Mouse (Mus musculus) left cerebral cortex, adult 9 months (tissue): ENCODE measurements around the gene Slc35c2.

ENCODE experiments used
- DNase-seq, 2 experiments: peaks; one replicate each; pipeline ENCODE4 v3.0.0; 2022; ENCODE audit warnings: low spot score in 2 of 2

Slc35c2 gene

DNA sequence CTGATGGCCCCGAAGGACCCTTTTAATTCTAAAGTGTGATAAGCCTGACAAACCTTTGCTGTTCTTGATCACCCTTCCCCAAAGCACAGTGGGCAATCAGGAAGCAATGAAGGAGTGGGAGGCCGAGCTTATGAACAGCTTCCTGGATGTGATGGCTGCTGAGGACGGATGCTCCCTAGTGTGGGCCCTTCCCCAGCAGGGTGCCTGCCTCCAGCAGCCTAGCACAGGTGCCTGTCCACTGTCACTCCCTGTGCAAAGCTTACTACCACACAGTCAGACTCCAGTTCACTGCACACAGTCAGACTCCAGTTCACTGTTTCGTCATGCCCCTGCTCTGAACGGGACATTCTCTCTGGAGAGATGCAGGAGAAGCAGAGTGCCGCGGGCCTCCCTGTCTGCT lies 24.7 kb upstream of the Slc35c2 start:
- no peak for DNase-seq

DNA sequence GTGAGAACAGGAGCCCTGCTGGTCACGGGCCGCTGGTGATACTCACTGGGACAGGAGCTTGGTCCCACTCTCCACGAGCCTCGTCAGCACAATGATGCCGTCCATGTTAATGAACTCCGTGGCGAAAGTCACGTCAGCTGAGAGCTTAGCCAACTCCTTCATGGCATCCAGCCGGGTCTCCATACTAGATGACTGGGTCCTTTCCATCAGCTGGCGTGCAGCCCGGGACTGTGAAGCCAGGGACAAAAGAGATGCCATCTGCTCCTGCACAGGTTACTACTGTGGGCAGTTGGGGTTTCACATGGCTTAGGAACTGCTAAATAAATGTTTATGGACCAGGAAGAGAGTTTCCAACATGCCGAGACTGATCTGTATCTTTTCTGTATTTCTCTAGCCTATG lies 23.9 kb upstream of the Slc35c2 start:
- DNase-seq = no peak

DNA sequence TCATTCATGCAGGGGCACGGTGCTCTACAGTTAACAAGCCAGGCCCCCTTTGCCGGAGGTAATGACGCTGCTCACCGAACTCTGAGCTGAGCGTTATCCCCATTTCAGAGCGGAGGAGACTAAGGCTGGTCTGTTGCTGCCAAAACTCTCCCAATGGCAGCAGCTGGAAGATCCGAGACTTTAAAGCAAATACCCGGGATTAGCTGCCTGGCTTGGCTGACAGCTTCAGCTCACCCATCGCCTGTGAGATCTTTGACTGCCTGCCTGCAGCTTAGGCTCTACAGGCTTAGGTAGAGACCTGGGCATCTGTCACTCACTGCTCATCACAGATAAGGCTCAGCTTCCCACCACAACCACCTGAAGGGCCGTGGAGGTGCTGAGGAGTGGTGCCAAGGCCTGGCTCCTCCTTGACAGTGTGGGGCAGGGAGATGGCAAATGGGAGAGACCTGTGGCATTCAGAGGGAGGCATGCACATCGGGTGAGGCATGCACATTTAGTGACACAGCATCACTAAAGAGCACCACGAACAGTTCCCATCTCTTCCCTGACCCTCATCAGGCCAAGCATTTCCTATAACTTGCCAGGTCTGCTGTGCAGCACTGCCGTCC lies 23.3 kb upstream of the Slc35c2 start:
- no peak for DNase-seq

- no peak for DNase-seq
Measured at GRCm38 (mm10) chr2:165307801-165308200, 20.1 kb upstream of the Slc35c2 start.

DNA sequence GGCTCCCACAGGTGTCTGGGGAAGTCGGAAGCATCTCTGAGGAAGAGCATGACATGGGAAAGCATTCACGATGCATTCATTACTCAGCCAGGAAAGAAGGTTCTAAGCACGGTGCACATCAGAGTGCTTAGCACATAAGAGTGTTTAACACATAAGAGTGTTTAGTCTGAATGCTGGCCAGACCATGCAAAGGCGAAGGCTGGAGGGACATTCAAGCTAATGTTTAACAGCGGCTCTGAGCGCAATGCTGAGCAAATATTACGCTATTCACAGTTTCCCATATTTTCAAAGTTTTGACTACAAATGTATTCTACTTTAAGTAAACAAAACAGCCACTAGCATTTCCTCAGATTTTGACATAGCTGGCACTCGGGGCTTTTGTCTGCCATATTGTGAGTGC lies 17.8 kb upstream of the Slc35c2 start:
- DNase-seq = no peak

DNA sequence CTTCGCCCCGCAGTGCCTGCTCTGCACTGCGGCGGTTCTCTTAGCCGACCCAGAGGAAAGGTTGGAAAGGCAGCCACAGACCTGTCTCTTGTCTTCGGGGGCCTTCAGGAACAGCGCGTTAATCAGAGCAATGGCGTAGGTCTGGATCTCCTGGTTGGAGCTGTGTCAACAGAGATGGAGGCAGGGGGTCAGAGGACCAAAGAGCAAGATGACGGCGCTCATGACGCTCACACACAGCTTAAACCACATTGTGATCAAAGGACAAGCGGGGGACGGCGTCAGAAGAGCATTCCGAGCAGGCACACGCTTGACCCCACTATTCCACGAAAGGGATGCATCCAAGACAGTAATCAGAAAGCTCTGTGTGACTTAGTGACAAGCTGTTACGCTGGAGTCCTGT lies 17.1 kb upstream of the Slc35c2 start:
- no peak for DNase-seq

DNA sequence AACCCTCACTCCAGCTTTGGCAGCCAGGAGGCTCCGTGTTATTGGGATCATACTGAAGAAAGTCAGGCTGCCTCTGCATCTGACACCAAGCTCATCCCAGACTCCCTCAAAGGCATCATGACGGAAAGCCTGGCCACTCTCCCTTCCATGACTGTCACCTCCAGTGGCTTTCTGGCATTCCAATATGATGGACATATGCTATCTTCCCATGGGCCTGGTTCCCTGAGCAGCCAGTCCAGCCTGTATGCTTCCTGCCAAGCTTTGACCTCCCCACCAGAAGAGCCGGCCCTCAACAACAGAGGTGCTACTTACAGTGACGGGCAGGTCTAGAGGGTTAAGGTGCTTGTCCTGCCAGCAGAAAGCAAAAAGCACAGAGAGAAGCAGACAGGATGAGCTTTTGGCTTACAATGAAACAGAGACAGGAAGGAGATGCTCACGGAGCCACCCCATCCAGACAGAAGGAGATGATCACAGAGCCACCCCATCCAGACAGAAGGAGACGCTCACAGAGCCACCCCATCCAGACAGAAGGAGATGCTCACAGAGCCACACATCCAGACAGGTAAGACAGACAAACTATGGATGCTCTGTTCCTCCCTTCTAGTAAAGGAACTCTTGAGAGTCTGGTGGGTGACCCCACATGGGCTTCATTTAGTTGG lies 15.8 kb upstream of the Slc35c2 start:
- no peak for DNase-seq

- no peak for DNase-seq
Measured at GRCm38 (mm10) chr2:165301409-165301808, 13.7 kb upstream of the Slc35c2 start.

DNA sequence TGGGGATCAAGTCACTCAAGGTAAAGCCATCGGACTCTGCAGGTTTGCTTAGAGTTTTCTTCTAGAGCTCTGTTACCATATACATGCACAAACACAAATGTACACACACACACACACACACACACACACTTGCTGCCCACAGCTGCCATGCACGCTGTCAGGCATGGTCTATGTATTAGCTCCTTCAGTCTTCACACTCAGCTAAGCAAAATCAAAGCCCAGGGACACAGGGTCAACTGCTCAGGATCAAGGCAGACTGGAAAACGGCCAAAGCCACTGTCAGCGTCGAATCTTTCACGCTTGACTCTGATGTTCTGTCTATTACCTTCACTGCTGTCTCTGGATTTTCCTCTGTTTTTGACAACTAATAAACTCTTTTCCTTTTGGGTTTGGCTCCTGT lies 13.2 kb upstream of the Slc35c2 start:
- DNase-seq = no peak

DNA sequence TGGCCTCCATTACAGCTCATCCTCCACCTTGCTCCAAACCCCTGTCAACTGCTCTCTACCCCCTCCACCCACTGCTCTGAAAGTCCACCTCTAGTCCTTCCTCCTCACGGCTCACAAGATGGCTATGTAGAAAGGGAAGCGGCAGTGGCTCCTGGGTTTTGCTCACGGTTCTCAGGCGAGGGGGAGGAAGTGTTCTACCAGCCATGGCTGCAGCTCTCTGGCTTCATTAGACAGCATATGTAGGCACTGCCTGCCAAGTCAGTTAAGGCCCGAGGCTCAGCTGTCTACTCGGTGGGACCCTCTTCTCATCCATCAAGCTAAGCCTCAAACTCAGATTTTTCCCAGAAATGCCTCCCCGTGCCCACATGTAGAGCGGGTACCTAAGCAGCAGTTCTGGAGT lies 12.8 kb upstream of the Slc35c2 start:
- DNase-seq = no peak

DNA sequence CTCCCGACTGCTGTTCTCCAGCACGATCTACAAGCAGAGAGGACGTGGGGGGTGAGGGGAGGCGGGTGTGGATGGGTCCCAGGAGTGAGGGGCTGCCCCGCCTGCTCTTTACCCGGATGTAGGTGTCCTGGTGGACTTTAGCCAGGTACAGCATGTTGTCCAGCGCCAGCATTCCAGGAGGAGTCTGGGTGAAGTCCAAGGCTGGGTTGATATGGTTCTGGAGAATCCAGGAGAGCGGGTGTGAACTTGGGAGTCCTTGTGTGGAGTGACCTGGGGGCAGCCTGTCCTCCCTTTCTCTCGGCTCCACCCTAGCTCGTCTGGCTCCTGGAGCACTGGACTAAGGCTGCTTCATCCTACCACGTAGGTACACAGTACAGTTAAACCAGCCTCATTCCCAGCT lies 9.8 kb upstream of the Slc35c2 start:
- DNase-seq = no peak

- no peak for DNase-seq
Measured at GRCm38 (mm10) chr2:165296571-165296970, 8.9 kb upstream of the Slc35c2 start.

GRCm38 (mm10) chr2:165288315-165289031 lies 804 bp upstream of the Slc35c2 start:
- peak; percentile 80 to 91 for DNase-seq

DNA sequence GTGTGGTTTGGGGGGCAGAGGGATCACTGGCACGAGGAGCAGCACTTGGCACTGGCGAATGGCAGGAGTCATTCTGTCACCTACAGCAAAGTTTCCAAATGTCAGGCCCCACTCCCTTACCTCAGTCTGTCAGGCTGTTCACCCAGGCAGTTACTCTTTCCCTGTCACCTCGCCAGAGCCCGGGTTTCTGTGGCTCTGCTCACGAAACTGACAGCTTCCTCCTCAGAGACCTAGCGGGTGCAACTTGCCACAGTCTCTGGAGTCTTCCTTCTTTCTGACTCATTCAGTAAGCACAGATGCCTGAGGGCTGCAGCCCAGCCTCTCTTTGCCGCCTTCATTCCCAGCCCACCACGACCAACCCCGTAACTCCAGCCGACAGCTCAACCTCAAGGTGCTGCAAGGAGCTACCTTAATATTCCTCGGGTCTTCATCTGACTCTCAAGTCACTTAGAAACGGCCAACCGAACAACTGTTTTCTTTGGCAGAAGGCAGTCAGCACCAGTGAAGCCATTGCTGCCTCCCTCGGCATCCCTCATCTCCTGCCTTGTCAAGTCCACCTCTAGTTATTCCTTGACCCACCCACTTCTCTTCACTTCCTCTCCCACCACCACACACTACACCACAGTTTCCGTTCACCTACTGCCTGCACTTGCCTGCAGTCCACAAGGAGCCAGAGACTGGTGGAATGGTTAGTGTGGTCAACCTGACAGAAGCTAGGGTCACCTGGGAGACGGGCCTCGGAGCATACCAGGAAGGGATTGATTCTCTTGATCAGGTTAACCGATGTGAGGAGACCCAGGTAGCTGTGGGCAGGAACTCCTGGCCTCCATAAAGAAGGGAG lies 1.1 kb downstream of the Slc35c2 start:
- peak in 1 of 2 experiments; percentile 65 for DNase-seq

- no peak for DNase-seq
Measured at GRCm38 (mm10) chr2:165285621-165286020, 2.0 kb downstream of the Slc35c2 start.

DNA sequence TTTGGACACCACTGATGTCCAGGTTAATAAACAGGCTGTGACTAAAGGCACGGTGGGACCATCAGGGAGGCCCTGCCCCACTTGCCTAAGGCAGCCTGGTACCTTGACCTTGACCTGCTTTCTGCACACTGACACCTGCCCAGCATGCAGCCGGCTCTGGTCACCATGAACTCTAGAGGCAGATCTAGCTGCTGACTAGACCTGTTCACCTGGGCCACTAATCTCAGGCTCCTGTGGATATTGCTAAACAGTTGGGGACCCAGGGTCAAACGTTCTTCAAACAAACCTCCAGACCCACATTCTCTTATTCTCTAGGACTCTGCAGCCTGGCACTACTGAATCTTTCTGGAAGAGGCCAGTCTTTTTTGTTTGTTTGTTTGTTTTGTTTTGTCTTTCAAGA lies 2.6 kb downstream of the Slc35c2 start:
- no peak for DNase-seq

DNA sequence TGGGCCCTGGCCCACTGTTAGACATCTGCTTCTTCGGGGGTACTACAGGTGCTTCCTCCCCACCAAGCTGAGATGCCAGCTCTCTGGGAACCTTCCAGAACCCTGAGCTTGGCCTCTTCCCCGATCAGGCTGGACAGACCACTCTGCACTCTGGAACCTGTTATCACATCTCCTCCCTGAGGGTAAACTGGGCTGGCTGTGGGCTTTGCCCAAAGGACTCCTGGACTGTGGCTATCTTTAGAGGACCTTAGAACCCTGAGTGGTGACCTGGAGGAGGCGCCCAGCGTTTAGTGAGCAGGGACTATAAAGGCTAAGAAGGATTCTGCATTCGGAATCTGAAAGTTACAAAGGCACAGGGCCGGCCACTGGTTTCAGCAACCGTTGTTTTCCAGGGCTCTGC lies 3.3 kb downstream of the Slc35c2 start:
- DNase-seq = no peak

- no peak for DNase-seq
Measured at GRCm38 (mm10) chr2:165283644-165284043, 4.0 kb downstream of the Slc35c2 start.

- DNase-seq = no peak
Measured at GRCm38 (mm10) chr2:165281779-165282311, 5.8 kb downstream of the Slc35c2 start.

DNA sequence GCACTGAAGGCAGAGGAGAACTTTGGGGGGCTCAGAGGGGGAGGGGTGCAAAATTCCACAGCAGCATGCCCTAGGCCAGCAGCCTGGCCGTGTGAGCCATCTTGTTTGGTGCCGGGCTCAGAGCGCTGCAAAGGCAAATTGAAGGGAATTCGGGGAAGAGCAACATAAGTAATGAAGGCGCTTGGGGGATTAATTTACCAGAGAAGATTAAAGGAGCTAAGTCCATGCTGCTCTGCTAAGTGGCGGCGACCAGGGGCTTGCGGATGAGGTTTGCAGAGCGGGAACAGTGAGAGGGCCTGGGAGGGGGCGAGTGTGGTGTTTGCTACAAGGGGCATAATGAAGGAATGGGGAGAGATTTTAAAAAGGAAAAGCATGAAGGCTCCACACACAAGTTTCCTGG lies 8.3 kb downstream of the Slc35c2 start:
- DNase-seq = no peak

DNA sequence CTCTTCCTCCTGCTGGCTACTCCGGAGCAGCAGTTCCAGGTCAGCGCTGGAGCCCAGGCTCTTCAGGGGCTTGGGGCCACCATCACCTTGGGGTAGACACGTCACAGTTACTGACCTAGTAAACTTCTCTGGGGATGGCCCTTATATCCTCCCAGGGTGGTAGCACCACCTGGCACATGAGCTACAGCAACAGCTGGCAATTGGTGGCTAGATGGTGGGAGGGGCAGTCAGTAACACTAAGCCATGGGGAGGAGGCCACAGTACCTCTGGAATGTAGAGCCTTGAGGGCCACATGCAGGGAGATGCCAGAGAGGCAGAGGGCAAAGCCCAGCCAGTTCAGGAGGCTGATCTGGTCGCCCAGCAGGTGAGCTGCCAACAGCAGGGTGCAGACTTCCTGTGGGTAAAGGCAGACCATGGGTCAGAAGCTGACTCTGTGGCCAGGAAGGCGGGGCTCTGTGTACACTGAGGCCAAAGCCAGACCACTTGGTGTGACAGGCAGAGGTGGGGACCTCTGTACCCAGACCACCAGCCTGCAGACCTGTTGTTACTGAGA lies 10.4 kb downstream of the Slc35c2 start:
- DNase-seq = no peak

DNA sequence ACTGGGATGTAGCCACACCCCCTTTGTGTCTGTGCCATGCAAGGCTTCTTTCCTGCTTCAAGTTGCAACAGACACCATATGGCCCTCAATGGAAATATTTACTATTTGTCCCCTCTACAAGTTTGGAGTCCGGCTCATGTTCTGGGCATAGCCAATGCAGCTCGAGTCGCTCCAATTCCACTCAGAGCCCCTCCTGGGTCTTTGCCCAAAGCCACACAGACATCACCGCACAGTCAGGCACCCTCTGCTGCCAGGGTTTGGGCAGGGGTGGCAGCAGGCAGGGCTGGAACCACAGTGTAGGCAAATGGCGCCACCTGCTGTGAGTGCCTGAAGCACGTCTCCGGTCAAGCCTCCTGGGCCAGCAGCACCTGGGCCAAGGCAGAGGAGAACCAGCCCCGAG lies 11.8 kb downstream of the Slc35c2 start:
- DNase-seq = peak in 1 of 2 experiments; percentile 74
